Mouse (Mus musculus) ES-E14 (cell line): ENCODE results near the gene Cmtm6.

Source experiments
- CHD2 ChIP-seq: IDR thresholded peaks from 2 replicates; pipeline ENCODE4 v1.6.1; 2014; ENCODE audit warnings: mild to moderate bottlenecking, low read depth, low read length, inconsistent platforms
- HCFC1 ChIP-seq: IDR thresholded peaks from 2 replicates; pipeline ENCODE4 v1.6.1; 2012; ENCODE audit warnings: low read length, inconsistent platforms, borderline replicate concordance; ENCODE audit not compliant: insufficient read depth
- MAFK ChIP-seq: IDR thresholded peaks from 2 replicates; pipeline ENCODE4 v1.6.1; 2014; ENCODE audit warnings: mild to moderate bottlenecking, low read depth, low read length, inconsistent platforms; ENCODE audit not compliant: insufficient read depth
- ZC3H11A ChIP-seq: IDR thresholded peaks from 2 replicates; pipeline ENCODE4 v1.6.1; 2012; ENCODE audit warnings: low read depth, mild to moderate bottlenecking, inconsistent platforms, low read length, borderline replicate concordance
- ZNF384 ChIP-seq: IDR thresholded peaks from 2 replicates; pipeline ENCODE4 v1.6.1; 2012; ENCODE audit warnings: low read depth, low read length, inconsistent platforms

- no peak for TF ChIP-seq ZNF384
- TF ChIP-seq CHD2 = no peak
- no peak for TF ChIP-seq MAFK
- TF ChIP-seq ZC3H11A = no peak
- TF ChIP-seq HCFC1 = no peak
Observed at GRCm38 (mm10) chr9:114771565-114771964, 40.6 kb downstream of the Cmtm6 start.
